Mouse (Mus musculus): ENCODE results near the gene Tmem159. TPM values are rescaled to one million over a fixed set of nuclear protein-coding genes. Genes with fewer than 3 reads are reported as not detected.

Gene Tmem159
- polyA plus RNA-seq, 1 experiment: 62.7 TPM

- no peak for DNase-seq (ENCODE audit: low read depth)
Observed at GRCm38 (mm10) chr7:120142743-120143142, 40.6 kb downstream of the Tmem159 start.

GRCm38 (mm10) chr7:120145191-120145590 lies 43.0 kb downstream of the Tmem159 start, which contains the start of gene Zp2:
TSS of gene Zp2 (minus strand) at chr7:120145291.
- DNase-seq (ENCODE audit: low read depth): no peak

DNA sequence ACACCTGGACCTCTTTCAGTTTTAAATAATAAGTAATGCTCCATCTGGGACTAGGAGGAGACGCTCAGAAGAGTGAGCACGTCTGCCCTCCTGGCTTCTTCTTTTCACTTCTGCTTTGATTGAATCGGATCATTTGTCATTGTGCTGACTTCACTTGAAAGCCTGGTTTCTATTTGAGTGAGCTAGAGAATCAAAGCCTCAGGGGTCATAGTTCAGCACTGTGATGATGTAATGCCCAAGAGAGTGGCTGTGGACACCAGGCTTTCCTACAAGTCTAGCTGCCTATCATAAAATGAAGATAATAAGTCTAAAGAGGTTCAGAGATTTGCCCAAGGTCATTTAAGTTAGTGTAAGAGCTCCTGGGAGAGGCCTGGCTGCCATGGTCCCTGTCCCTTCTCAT lies 48.1 kb downstream of the Tmem159 start:
- no peak for DNase-seq (ENCODE audit: low read depth)

- DNase-seq (ENCODE audit: low read depth): no peak
Observed at GRCm38 (mm10) chr7:120150898-120151297, 48.7 kb downstream of the Tmem159 start.

DNA sequence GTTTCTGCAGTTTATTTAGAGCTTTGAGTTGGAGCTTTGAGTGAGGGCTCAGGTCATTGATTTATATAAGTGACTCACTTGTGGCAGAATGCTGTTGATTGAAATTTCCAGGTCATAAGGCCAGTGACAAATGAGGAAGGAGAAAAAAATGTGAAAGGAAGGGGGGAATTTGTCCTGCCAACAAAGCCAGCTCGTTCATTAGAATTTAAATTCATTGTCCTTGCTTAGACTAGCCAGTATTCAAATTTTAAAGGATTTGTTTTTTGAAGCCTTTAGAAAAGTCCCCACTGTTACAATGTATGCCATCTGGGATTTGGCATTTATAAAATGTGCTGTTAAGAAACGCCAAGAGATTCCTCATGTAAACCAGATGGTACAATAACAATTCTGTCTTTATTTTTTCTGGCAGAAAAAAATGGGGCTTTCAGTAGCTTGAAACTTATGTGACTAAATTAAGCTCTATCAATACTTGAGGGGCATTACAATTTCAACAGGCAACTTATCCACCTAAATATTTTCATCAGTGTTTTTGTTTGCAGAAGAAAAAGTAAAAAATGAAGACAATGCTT lies 54.8 kb downstream of the Tmem159 start:
- no peak for DNase-seq (ENCODE audit: low read depth)

- DNase-seq (ENCODE audit: low read depth): no peak
Observed at GRCm38 (mm10) chr7:120157575-120158061, 55.5 kb downstream of the Tmem159 start.

GRCm38 (mm10) chr7:120158121-120158613 lies 56.0 kb downstream of the Tmem159 start:
- DNase-seq (ENCODE audit: low read depth): no peak

DNA sequence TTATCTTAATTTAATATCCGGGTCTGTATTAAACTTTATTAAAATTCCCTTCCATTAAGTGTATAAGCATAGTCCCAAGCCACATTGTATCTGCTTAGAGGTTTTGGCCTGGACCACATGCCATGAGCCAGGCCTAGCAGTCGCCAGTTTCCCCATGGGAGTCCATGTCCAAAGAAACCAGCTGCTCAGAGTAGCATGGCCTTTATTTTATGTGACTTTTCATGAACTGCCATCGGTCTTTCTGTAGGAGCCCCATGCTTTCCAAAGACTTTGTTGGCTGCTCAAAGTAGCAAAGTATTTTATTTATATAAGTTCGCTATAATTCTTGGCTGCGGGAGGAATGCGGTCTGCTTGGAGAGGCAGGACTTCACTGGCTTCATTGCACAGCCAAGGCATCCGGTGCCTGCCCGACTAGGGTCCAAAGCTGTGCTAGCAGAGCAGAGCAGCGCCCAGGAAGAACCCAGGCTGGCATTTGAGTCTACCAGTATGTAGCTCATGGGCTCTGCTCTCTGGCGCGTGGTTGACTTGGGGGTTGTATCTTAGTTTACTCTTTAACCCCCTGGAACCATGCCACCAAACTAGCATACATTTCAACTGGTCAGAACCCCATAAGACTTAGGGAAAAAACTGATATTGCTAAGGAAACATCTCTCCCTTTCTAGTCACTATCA lies 61.6 kb downstream of the Tmem159 start:
- DNase-seq (ENCODE audit: low read depth): no peak

Other genes with a start within 250 kb of the Tmem159 start
- gene Lyrm1, start 206.5 kb upstream of the Tmem159 start, polyA plus RNA-seq (2012; rRNA removed): 3.0 and 3.2 TPM in 2 replicates
- 8.4 and 9.4 TPM in 2 replicates for gene Dcun1d3, start 206.1 kb upstream of the Tmem159 start, polyA plus RNA-seq (2012; rRNA removed)
- gene Dnah3, start 7.1 kb upstream of the Tmem159 start, polyA plus RNA-seq (2012; rRNA removed): 0.85 and 1.0 TPM in 2 replicates
- not detected in 2 replicates for gene Zp2, start 42.9 kb downstream of the Tmem159 start, polyA plus RNA-seq (2012; rRNA removed)
- gene Anks4b, start 71.5 kb downstream of the Tmem159 start, polyA plus RNA-seq (2012; rRNA removed): 0.50 and 0.89 TPM in 2 replicates
- 1.4 and 1.6 TPM in 2 replicates for gene Crym, start 99.8 kb downstream of the Tmem159 start, polyA plus RNA-seq (2012; rRNA removed)
- 0.14 TPM in 1 of 2 replicates, not detected in the other for gene Abca14, start 101.6 kb downstream of the Tmem159 start, polyA plus RNA-seq (2012; rRNA removed)
- 0.04 TPM in 1 of 2 replicates, not detected in the other for gene Abca15, start 226.3 kb downstream of the Tmem159 start, polyA plus RNA-seq (2012; rRNA removed)

All from gonadal fat pad, adult 2 months (tissue).